In genomic region chr6:83065995-83066394, GRCm38 (mm10) we compare ENCODE assay signal across 31 mouse cellular contexts. TPM values are rescaled to one million over a fixed set of nuclear protein-coding genes. Genes with fewer than 3 reads are reported as not detected.
DNase-seq lines count a peak whose midpoint lies in the region; ATAC-seq lines count a peak whose summit lies in the region.
"Had no signal": no experiment of that assay in that cellular context is flagged by ENCODE, and none has a peak within 500 bp of the region (broad histone marks: within the 10 kb centered on the region; RNA-seq: fewer than 3 reads in every experiment).

No protein-coding gene starts in this region.

- H3K36me3 ChIP-seq in kidney, embryonic 15.5 days, result no peaks in the 10 kb centered on the region
- H3K36me3 ChIP-seq: heart, embryonic 15.5 days; limb, embryonic 13.5 days; lung, embryonic 15.5 days; midbrain, embryonic 13.5 days; neural tube, embryonic 13.5 days; stomach, embryonic 15.5 days had no signal

- H3K4me1 ChIP-seq in kidney, embryonic 15.5 days, result peaks cover 28% of the 10 kb centered on the region

- WGBS in kidney, embryonic 15.5 days, result 50% methylated on average over 8 of the region's 8 CpGs

- no peak overlapping the region for H3K4me2 ChIP-seq in kidney, embryonic 15.5 days
- H3K4me2 ChIP-seq: forebrain, embryonic 13.5 days; heart, embryonic 15.5 days; limb, embryonic 13.5 days; liver, embryonic 11.5 days; lung, embryonic 15.5 days; midbrain, embryonic 13.5 days; neural tube, embryonic 13.5 days; stomach, embryonic 15.5 days had no signal

- H3K27ac ChIP-seq in kidney, embryonic 15.5 days, result no peak overlapping the region
- H3K27ac ChIP-seq: forebrain, embryonic 13.5 days; heart, embryonic 15.5 days; hindbrain, postnatal 0 days; left cerebral cortex, adult 2 months; limb, embryonic 13.5 days; lung, embryonic 15.5 days; midbrain, embryonic 13.5 days; neural tube, embryonic 13.5 days; stomach, embryonic 15.5 days had no signal

- ATAC-seq in CD4-positive, CD25-positive, alpha-beta regulatory T cell, adult 4 months, result peak; percentile 48
- ATAC-seq in activated CD4-positive, CD25-positive, alpha-beta regulatory T cell, adult 4 months, result peak; percentile 41
- ATAC-seq in megakaryocyte, adult 5-6 weeks (ENCODE audit: poor library complexity, severe bottlenecking), result peak; percentile 39; the same call in 1 of the 2 replicates
- no peak for ATAC-seq in kidney, embryonic 15.5 days (replicated peaks; ENCODE audit: low FRiP score)
- ATAC-seq: forebrain, embryonic 13.5 days; hindbrain, postnatal 0 days; intestine, postnatal 0 days; midbrain, embryonic 13.5 days; Patski had no signal

- H3K27me3 ChIP-seq in kidney, embryonic 15.5 days, result peaks cover 100% of the 10 kb centered on the region

- no peak overlapping the region for H3K4me3 ChIP-seq in kidney, embryonic 15.5 days (replicated peaks)
- H3K4me3 ChIP-seq: forebrain, embryonic 13.5 days; heart, embryonic 15.5 days; left cerebral cortex, adult 2 months; limb, embryonic 13.5 days; lung, embryonic 15.5 days; megakaryocyte, embryonic 14.5 days; midbrain, embryonic 13.5 days; neural tube, embryonic 13.5 days; stomach, embryonic 15.5 days had no signal

- H3K9me3 ChIP-seq in kidney, embryonic 15.5 days (replicated peaks), result no peaks in the 10 kb centered on the region
- H3K9me3 ChIP-seq: forebrain, embryonic 13.5 days; heart, embryonic 15.5 days; limb, embryonic 13.5 days; lung, embryonic 15.5 days; megakaryocyte, embryonic 14.5 days; midbrain, embryonic 13.5 days; neural tube, embryonic 13.5 days; stomach, embryonic 15.5 days had no signal

- H3K9ac ChIP-seq in kidney, embryonic 15.5 days, result no peak overlapping the region
- H3K9ac ChIP-seq: forebrain, embryonic 13.5 days; heart, embryonic 15.5 days; limb, embryonic 13.5 days; lung, embryonic 15.5 days; midbrain, embryonic 13.5 days; neural tube, embryonic 13.5 days; stomach, embryonic 15.5 days had no signal

- DNase-seq in CD4-positive helper T cell, adult 2 months (ENCODE audit: low read depth, low spot score), result peak; percentile 50
- no peak for DNase-seq in kidney, adult 18-20 months
- DNase-seq in cerebellum, postnatal 4 days (ENCODE audit: low spot score in 2 of 2), result no peak
- DNase-seq: adrenal gland, adult 8-10 months; cerebellum, adult 2 months; cerebellum, postnatal 14 days; gastrocnemius, postnatal 36 days had no signal

RNA-seq across cellular contexts. Expression of gene Tlx2, which starts 4.1 kb away (rescaled TPM):
- polyA plus RNA-seq in CD4-positive, CD25-positive, alpha-beta regulatory T cell, adult 4 months (2017; shearing (Covaris generic)), result not detected
- polyA plus RNA-seq in activated CD4-positive, CD25-positive, alpha-beta regulatory T cell, adult 4 months (2017; shearing (Covaris generic)), result not detected
- total RNA-seq in megakaryocyte, adult 5-6 weeks (2015), result not detected in 2 replicates
- total RNA-seq in megakaryocyte, adult 5-6 weeks (2017), result not detected in 2 replicates
- polyA plus RNA-seq in kidney, embryonic 15.5 days (2015; fragmentation: Nextera tagmentation; extraction: Ambion mirVana), result 0.69 and 3.6 TPM in 2 replicates
- total RNA-seq: gastrocnemius, postnatal 36 days; heart, postnatal 25 days; hindbrain, postnatal 0 days; layer of hippocampus, adult 18-20 months; layer of hippocampus, postnatal 14 days; left cerebral cortex, adult 2 months; left cerebral cortex, postnatal 36 days; MEL had no signal
- polyA plus RNA-seq: cerebellum, adult 2 months; forebrain, embryonic 13.5 days; hindbrain, postnatal 0 days; kidney, embryonic 14.5 days; limb, embryonic 13.5 days; liver, embryonic 16.5 days; midbrain, embryonic 13.5 days had no signal

RNA-seq across cellular contexts. Expression of gene Dqx1, which starts 8.4 kb away (rescaled TPM):
- polyA plus RNA-seq in CD4-positive, CD25-positive, alpha-beta regulatory T cell, adult 4 months (2017; shearing (Covaris generic)), result 1 to 10 TPM; 1.9 to 4.5 TPM
- polyA plus RNA-seq in activated CD4-positive, CD25-positive, alpha-beta regulatory T cell, adult 4 months (2017; shearing (Covaris generic)), result 1 to 10 TPM; 1.5 to 1.6 TPM
- total RNA-seq in megakaryocyte, adult 5-6 weeks (2015), result 2.2 and 2.3 TPM in 2 replicates
- total RNA-seq in megakaryocyte, adult 5-6 weeks (2017), result 0.62 and 1.2 TPM in 2 replicates
- polyA plus RNA-seq in kidney, embryonic 15.5 days (2015; fragmentation: Nextera tagmentation; extraction: Ambion mirVana), result 3.1 and 4.0 TPM in 2 replicates
- total RNA-seq: hindbrain, postnatal 0 days had no signal

RNA-seq across cellular contexts. Expression of gene Htra2, which starts 10.9 kb away (rescaled TPM):
- 10 to 100 TPM; 27.3 to 37.9 TPM for polyA plus RNA-seq in CD4-positive, CD25-positive, alpha-beta regulatory T cell, adult 4 months (2017; shearing (Covaris generic))
- 10 to 100 TPM; 19.0 to 22.2 TPM for polyA plus RNA-seq in activated CD4-positive, CD25-positive, alpha-beta regulatory T cell, adult 4 months (2017; shearing (Covaris generic))
- total RNA-seq in megakaryocyte, adult 5-6 weeks (2015), result 53.9 and 55.6 TPM in 2 replicates
- 34.1 and 41.4 TPM in 2 replicates for total RNA-seq in megakaryocyte, adult 5-6 weeks (2017)
- polyA plus RNA-seq in kidney, embryonic 15.5 days (2015; fragmentation: Nextera tagmentation; extraction: Ambion mirVana), result 83.9 and 87.5 TPM in 2 replicates

RNA-seq across cellular contexts. Expression of gene Aup1, which starts 11.7 kb away (rescaled TPM):
- polyA plus RNA-seq in CD4-positive, CD25-positive, alpha-beta regulatory T cell, adult 4 months (2017; shearing (Covaris generic)), result 100 to 1,000 TPM; 424 to 552 TPM
- polyA plus RNA-seq in activated CD4-positive, CD25-positive, alpha-beta regulatory T cell, adult 4 months (2017; shearing (Covaris generic)), result 100 to 1,000 TPM; 432 to 455 TPM
- 156 and 191 TPM in 2 replicates for total RNA-seq in megakaryocyte, adult 5-6 weeks (2015)
- total RNA-seq in megakaryocyte, adult 5-6 weeks (2017), result 143 and 168 TPM in 2 replicates
- polyA plus RNA-seq in kidney, embryonic 15.5 days (2015; fragmentation: Nextera tagmentation; extraction: Ambion mirVana), result 196 and 221 TPM in 2 replicates

RNA-seq across cellular contexts. Expression of gene Pcgf1, which starts 11.7 kb away (rescaled TPM):
- 10 to 100 TPM; 42.5 to 49.3 TPM for polyA plus RNA-seq in CD4-positive, CD25-positive, alpha-beta regulatory T cell, adult 4 months (2017; shearing (Covaris generic))
- polyA plus RNA-seq in activated CD4-positive, CD25-positive, alpha-beta regulatory T cell, adult 4 months (2017; shearing (Covaris generic)), result 10 to 100 TPM; 31.2 to 35.9 TPM
- 28.9 and 37.5 TPM in 2 replicates for total RNA-seq in megakaryocyte, adult 5-6 weeks (2015)
- total RNA-seq in megakaryocyte, adult 5-6 weeks (2017), result 10.5 and 16.6 TPM in 2 replicates
- polyA plus RNA-seq in kidney, embryonic 15.5 days (2015; fragmentation: Nextera tagmentation; extraction: Ambion mirVana), result 36.5 and 37.8 TPM in 2 replicates
